Mouse (Mus musculus): ENCODE measurements around the gene Ddah2. TPM values are rescaled to one million over a fixed set of nuclear protein-coding genes. Genes with fewer than 3 reads are reported as not detected.
A peak's percentile ranks its signal among the peaks of the same experiment; 100 is the strongest.
"Not testable (repeated sequence)": the region's sequence is repeated elsewhere in the genome, so short reads cannot be mapped to it uniquely, and the experiment has no call there.

Gene Ddah2
- total RNA-seq, 1 experiment from 2014 or later, result 17.8 TPM

GRCm38 (mm10) chr17:35027277-35028068 lies 31.4 kb upstream of the Ddah2 start, which contains the start of gene Sapcd1:
Sapcd1 (minus strand) TSS chr17:35028016.
- DNase-seq, result no peak

GRCm38 (mm10) chr17:35028315-35028714 lies 30.5 kb upstream of the Ddah2 start:
- DNase-seq, result no peak

GRCm38 (mm10) chr17:35029691-35030532 lies 28.9 kb upstream of the Ddah2 start:
- DNase-seq, result no peak

GRCm38 (mm10) chr17:35031272-35031671 lies 27.6 kb upstream of the Ddah2 start:
- no peak for DNase-seq

- no peak for DNase-seq
Observed at GRCm38 (mm10) chr17:35031880-35032279, 27.0 kb upstream of the Ddah2 start.

- no peak for DNase-seq
Observed at GRCm38 (mm10) chr17:35032323-35032870, 26.4 kb upstream of the Ddah2 start.

GRCm38 (mm10) chr17:35033703-35034102 lies 25.1 kb upstream of the Ddah2 start:
- DNase-seq, result not testable (repeated sequence)

- no peak for DNase-seq
Observed at GRCm38 (mm10) chr17:35034896-35035295, 23.9 kb upstream of the Ddah2 start.

- DNase-seq, result no peak
Observed at GRCm38 (mm10) chr17:35039121-35039873, 19.5 kb upstream of the Ddah2 start.

- DNase-seq, result no peak
Observed at GRCm38 (mm10) chr17:35043794-35044193, 15.0 kb upstream of the Ddah2 start.

GRCm38 (mm10) chr17:35044904-35045806 lies 13.7 kb upstream of the Ddah2 start:
- no peak for DNase-seq

- no peak for DNase-seq
Observed at GRCm38 (mm10) chr17:35045807-35046680, 12.8 kb upstream of the Ddah2 start.

GRCm38 (mm10) chr17:35046681-35047455 lies 12.0 kb upstream of the Ddah2 start, which contains the start of gene Msh5:
Msh5 (minus strand) TSS chr17:35046745.
- peak; percentile 95 for DNase-seq

GRCm38 (mm10) chr17:35047688-35048087 lies 11.1 kb upstream of the Ddah2 start:
- DNase-seq, result no peak

- no peak for DNase-seq
Observed at GRCm38 (mm10) chr17:35048149-35048931, 10.5 kb upstream of the Ddah2 start.

- no peak for DNase-seq
Observed at GRCm38 (mm10) chr17:35048932-35049440, 9.8 kb upstream of the Ddah2 start.

GRCm38 (mm10) chr17:35049561-35050016 lies 9.2 kb upstream of the Ddah2 start, which contains the start of gene Clic1:
Clic1 (plus strand) TSS chr17:35049966.
- DNase-seq, result peak; percentile 36
